Mouse (Mus musculus): Measurements from ENCODE around the gene Fry. TPM values are rescaled to one million over a fixed set of nuclear protein-coding genes. Genes with fewer than 3 reads are reported as not detected.

Gene Fry
- polyA plus RNA-seq, 1 experiment from 2014 or later, result 4.1 TPM

DNA sequence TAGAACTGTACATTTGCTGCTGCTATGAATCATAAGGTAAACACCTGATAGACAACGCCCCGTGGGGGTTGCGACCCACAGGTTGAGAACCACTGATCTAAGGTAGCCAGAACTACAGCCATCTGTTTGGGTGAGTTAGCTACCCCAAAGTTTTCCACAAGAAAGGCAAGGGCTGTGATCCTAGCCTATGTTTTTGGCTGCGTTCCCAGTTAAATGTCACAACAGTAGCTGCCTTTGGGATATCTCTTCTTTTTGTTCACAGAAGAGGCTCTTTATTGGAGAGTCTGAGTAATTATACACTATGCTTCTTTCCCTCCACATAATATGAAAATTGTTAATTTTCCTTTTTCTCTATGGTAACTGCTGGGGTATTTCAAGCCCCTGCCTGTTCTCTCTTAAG is 3.7 kb upstream of the Fry start:
- H3K27me3 ChIP-seq (replicated peaks), result peaks cover 6% of the 10 kb centered on the region; the same call in 1 of the 2 replicates
- H3K4me1 ChIP-seq, result peaks cover 27% of the 10 kb centered on the region
- WGBS (ENCODE audit: insufficient replicate concordance), result 77% methylated on average over 4 of the region's 4 CpGs
- no peaks in the 10 kb centered on the region for H3K36me3 ChIP-seq
- no peak overlapping the region for H3K4me2 ChIP-seq
- peaks cover 6% of the 10 kb centered on the region; the same call in 1 of the 2 replicates for H3K9me3 ChIP-seq (replicated peaks)
- H3K9ac ChIP-seq, result no peak overlapping the region
- H3K4me3 ChIP-seq, result no peak overlapping the region
- no peak overlapping the region for H3K27ac ChIP-seq
- no peak for ATAC-seq

DNA sequence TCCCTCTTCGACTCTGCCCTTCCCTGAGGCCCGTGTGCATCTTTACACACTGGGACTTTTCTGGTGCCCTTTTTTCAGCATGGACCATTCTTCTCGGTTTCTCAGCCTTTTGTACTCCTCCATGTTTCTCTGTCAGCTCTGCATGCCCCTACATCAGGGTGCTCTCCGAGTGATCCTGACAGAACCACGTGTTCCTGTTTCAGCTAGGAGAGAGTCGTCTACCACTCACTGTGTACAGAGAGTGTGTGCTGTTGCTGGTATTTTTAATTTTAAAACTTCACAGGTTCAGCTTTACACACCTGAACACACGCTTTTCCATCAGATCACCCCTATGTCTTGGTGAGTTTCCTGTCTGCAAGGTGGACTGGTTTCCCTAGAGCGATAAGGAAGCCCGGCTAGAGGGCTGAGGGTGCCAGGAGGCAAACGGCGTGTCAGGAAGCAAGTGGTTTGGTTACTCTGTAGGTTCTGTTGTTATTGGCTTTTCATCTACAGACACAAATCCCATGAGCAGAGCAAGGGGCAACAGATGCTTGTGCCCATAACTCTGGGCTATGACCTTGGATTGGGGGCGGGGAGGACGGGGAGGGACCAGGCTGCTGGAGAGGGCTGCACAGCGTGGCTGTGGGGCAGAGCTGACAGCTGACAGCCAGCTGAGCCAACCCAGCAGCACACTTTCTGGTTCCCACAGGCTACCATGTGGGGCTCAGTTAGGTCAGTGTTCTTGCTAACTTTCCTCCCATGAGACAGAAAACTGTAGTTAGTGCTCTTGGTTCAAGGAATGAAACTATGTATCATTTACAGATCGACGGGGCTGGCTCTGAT is 3.0 kb upstream of the Fry start:
- 0 out of 2 replicates have a peak overlapping the region, but pooled peaks have one; percentile 20 for H3K27ac ChIP-seq
- peaks cover 27% of the 10 kb centered on the region for H3K4me1 ChIP-seq
- no peak for ATAC-seq
- H3K27me3 ChIP-seq (replicated peaks), result peaks cover 6% of the 10 kb centered on the region; the same call in 1 of the 2 replicates
- WGBS (ENCODE audit: insufficient replicate concordance), result 42% methylated on average over 16 of the region's 16 CpGs
- peaks cover 6% of the 10 kb centered on the region; the same call in 1 of the 2 replicates for H3K9me3 ChIP-seq (replicated peaks)
- H3K9ac ChIP-seq, result peak overlapping the region; percentile 41
- peak overlapping the region; percentile 13; the same call in 1 of the 2 replicates for H3K4me3 ChIP-seq
- no peaks in the 10 kb centered on the region for H3K36me3 ChIP-seq
- H3K4me2 ChIP-seq, result peak overlapping the region; percentile 48

DNA sequence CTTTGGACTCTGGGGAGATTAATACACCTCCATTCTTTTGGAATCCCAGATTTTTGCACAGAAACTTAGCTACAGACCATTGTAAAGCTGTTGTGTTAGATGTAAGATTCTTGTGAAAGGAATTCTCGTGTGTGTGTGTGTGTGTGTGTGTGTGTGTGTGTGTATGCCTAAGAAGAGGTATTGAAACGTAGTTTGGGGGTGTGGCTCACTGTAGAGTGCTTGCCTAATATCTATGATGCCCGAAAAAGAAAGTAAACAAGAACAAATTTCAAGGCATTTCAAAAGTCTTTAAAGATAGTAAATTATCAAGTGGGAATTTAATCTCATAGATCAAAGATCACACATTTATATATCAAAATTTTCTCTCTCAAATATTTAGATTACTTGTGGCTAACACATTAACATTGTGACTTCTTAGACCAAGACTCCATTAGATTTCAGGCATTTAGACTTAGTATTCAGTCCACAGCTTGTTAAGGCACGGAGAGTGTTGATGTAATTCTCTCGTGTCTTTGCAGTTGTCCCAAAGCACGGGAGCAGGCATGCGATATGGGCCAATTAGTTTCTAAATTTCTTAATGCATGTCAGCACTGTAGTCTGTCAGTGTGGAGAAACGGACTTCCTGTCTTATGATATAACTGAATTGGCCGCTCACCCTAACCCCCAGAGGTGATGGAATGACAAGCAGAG is 2.1 kb upstream of the Fry start:
- Histone ChIP-seq H3K27me3 (replicated peaks) (peaks cover 6% of the 10 kb centered on the region; the same call in 1 of the 2 replicates), H3K4me3 (no peak overlapping the region), H3K4me2 (no peak overlapping the region), H3K4me1 (peaks cover 27% of the 10 kb centered on the region), H3K9ac (no peak overlapping the region), H3K36me3 (no peaks in the 10 kb centered on the region), H3K9me3 (replicated peaks) (peaks cover 6% of the 10 kb centered on the region; the same call in 1 of the 2 replicates), H3K27ac (no peak overlapping the region)
- WGBS (ENCODE audit: insufficient replicate concordance), result 69% methylated on average over 9 of the region's 9 CpGs
- ATAC-seq, result no peak

DNA sequence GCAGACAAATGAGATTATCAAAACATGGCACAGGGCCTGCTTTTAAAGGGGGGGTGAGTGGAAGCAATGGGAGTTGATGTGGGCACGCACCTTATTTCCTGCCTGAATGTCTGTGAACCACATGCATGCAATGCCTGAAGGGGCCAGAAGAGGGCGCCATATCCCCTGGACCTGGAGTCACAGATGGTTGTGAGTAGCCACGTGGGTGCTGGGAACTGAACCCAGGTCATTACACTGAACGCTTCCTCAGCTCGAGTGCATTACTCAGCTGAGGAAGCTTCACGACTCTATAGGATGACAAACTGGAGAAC is 1.6 kb upstream of the Fry start:
- 81% methylated on average over 6 of the region's 6 CpGs for WGBS (ENCODE audit: insufficient replicate concordance)
- H3K9me3 ChIP-seq (replicated peaks), result peaks cover 6% of the 10 kb centered on the region; the same call in 1 of the 2 replicates
- peaks cover 6% of the 10 kb centered on the region; the same call in 1 of the 2 replicates for H3K27me3 ChIP-seq (replicated peaks)
- ATAC-seq, result no peak
- H3K27ac ChIP-seq, result no peak overlapping the region
- no peak overlapping the region for H3K9ac ChIP-seq
- no peak overlapping the region for H3K4me3 ChIP-seq
- no peaks in the 10 kb centered on the region for H3K36me3 ChIP-seq
- no peak overlapping the region for H3K4me2 ChIP-seq
- peaks cover 27% of the 10 kb centered on the region for H3K4me1 ChIP-seq

DNA sequence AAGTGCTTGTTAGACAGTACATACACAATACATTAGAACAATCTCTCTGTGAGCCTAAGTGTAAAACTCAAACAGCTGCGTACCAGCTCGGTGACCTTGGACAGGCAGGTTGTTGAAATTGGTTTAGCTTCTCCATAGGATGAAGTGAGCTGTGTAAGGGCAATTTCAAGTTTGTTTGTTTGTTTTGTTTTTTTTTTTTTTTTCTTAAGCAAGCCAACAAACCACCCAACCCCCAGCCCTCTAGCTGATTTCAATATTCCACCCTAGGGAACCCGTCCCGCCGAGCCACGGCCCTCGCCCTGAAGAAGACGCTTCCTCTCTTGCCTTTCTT is 356 bp upstream of the Fry start:
- Histone ChIP-seq H3K9ac (no peak overlapping the region), H3K4me3 (peak overlapping the region; percentile 72), H3K4me1 (peaks cover 27% of the 10 kb centered on the region), H3K27me3 (replicated peaks) (peaks cover 6% of the 10 kb centered on the region; the same call in 1 of the 2 replicates), H3K36me3 (no peaks in the 10 kb centered on the region), H3K4me2 (peak overlapping the region; percentile 91), H3K9me3 (replicated peaks) (peaks cover 6% of the 10 kb centered on the region; the same call in 1 of the 2 replicates), H3K27ac (no peak overlapping the region)
- no peak for ATAC-seq
- 17% methylated on average over 8 of the region's 8 CpGs for WGBS (ENCODE audit: insufficient replicate concordance)

DNA sequence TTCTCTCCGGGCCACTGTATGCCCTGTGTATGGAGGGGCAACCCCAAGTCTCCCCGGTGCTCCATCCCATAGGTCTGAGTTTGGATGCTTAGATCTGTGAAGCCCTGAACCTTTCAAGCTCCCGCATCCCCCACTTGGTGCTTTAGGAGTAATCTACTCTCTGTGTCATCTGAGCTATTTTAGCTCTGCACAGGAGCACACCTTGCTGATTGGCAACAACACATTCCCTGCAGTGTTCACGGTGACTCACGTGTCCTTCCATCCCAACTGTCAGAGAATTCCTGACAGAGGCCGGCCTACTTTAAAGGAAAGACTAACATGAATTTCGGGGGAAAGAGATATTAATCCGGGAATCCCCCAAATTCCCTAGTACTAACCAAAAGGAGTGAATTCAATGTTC is 2.2 kb downstream of the Fry start:
- Histone ChIP-seq H3K27ac (no peak overlapping the region), H3K4me1 (peaks cover 19% of the 10 kb centered on the region), H3K9ac (no peak overlapping the region), H3K4me3 (no peak overlapping the region), H3K27me3 (replicated peaks) (peaks cover 6% of the 10 kb centered on the region; the same call in 1 of the 2 replicates), H3K9me3 (replicated peaks) (peaks cover 6% of the 10 kb centered on the region; the same call in 1 of the 2 replicates), H3K4me2 (no peak overlapping the region), H3K36me3 (no peaks in the 10 kb centered on the region)
- ATAC-seq, result no peak
- 79% methylated on average over 8 of the region's 8 CpGs for WGBS (ENCODE audit: insufficient replicate concordance)

DNA sequence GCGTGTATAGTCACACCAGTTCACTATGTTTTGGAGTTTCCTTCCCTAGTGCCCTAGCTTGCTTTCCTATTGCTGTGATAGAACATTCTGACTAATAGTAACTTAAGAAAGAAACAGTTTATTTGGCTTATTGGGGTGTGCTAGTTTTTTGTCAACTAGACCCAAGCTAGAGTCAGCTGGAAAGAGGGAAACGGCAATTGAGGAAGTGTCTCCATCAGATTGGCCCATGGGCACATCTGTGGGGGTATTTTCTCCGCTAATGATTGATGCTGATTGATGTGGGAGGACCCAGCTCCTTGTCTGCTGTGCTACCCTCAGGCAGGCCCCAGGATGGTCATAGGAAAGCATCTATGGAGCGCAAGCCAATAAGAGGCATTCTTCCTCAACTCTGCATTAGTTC is 3.6 kb downstream of the Fry start:
- no peak overlapping the region for H3K9ac ChIP-seq
- H3K27me3 ChIP-seq (replicated peaks), result peaks cover 6% of the 10 kb centered on the region; the same call in 1 of the 2 replicates
- H3K27ac ChIP-seq, result no peak overlapping the region
- H3K36me3 ChIP-seq, result no peaks in the 10 kb centered on the region
- 66% methylated on average over 4 of the region's 4 CpGs for WGBS (ENCODE audit: insufficient replicate concordance)
- H3K4me3 ChIP-seq, result no peak overlapping the region
- ATAC-seq, result no peak
- H3K9me3 ChIP-seq (replicated peaks), result peaks cover 1% of the 10 kb centered on the region; the same call in 1 of the 2 replicates
- peaks cover 14% of the 10 kb centered on the region for H3K4me1 ChIP-seq
- no peak overlapping the region for H3K4me2 ChIP-seq

DNA sequence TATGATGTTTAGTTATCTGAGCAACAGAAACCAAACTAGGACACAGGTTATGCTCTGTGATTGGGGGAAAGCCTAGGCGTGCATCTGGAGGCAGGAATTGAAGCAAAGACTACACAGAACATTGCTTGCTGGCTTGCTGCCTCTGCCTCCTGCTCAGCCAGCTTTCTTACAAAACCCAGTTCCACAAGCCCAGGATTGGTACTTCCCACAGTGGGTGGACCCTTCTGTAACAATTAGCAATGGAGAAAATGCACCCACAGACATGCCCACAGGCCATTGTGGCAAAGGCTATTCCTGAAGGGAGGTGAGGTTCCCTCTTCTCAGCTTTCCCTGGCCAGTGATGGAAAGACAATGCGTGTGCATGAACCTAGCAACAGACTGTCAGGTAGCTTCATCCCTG is 4.1 kb downstream of the Fry start:
- H3K4me1 ChIP-seq, result peaks cover 14% of the 10 kb centered on the region
- H3K9ac ChIP-seq, result no peak overlapping the region
- H3K9me3 ChIP-seq (replicated peaks), result no peaks in the 10 kb centered on the region
- H3K27ac ChIP-seq, result no peak overlapping the region
- 71% methylated on average over 2 of the region's 2 CpGs for WGBS (ENCODE audit: insufficient replicate concordance)
- no peak overlapping the region for H3K4me2 ChIP-seq
- no peak for ATAC-seq
- H3K27me3 ChIP-seq (replicated peaks), result peaks cover 6% of the 10 kb centered on the region; the same call in 1 of the 2 replicates
- H3K4me3 ChIP-seq, result no peak overlapping the region
- no peaks in the 10 kb centered on the region for H3K36me3 ChIP-seq

DNA sequence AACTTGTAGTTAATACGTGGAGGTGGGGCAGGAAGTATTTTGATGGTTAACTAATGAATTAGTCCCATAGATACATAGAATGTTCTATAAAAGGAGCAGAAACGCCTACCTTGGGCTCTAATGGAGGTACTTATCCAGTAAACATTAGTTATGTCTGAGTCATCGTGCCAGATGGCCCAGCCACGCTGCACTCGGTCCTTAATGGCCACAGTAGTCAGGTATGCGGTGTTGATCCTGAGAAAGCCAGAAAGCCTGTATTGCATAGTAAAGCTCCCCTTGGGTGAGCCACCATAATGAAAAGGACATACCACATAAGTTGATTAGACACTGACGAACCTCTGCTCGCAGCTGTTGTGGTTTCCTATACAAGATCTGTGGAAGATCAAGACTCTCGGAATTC is 7.5 kb downstream of the Fry start:
- H3K27ac ChIP-seq, result no peak overlapping the region
- H3K4me2 ChIP-seq, result no peak overlapping the region
- 74% methylated on average over 9 of the region's 9 CpGs for WGBS (ENCODE audit: insufficient replicate concordance)
- no peaks in the 10 kb centered on the region; the same call in 1 of the 2 replicates for H3K27me3 ChIP-seq (replicated peaks)
- no peaks in the 10 kb centered on the region for H3K9me3 ChIP-seq (replicated peaks)
- H3K36me3 ChIP-seq, result no peaks in the 10 kb centered on the region
- no peaks in the 10 kb centered on the region for H3K4me1 ChIP-seq
- H3K9ac ChIP-seq, result no peak overlapping the region
- no peak for ATAC-seq
- no peak overlapping the region for H3K4me3 ChIP-seq

DNA sequence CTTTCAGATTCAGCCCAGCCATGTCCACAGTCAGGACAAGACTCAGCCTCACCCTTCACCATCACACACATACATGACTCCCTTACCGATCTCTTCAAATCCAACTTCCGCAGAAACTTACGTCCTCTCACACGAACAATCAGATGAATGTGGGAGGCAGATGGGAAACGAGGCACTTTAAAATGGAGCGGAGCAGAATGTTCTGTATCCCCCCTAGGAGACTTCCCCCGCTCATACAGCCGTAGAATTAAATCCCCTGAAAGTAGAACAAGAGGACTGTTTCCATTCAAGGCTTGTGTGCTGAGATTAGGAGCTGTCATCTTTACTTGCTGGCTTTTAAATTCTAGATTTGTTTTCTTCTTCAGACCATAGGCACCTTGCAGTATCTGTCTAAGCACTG is 10.0 kb downstream of the Fry start:
- Histone ChIP-seq H3K4me3 (no peak overlapping the region), H3K9me3 (replicated peaks) (no peaks in the 10 kb centered on the region), H3K4me2 (no peak overlapping the region), H3K9ac (no peak overlapping the region), H3K27ac (no peak overlapping the region), H3K4me1 (no peaks in the 10 kb centered on the region), H3K27me3 (replicated peaks) (no peaks in the 10 kb centered on the region), H3K36me3 (no peaks in the 10 kb centered on the region)
- ATAC-seq, result no peak
- WGBS (ENCODE audit: insufficient replicate concordance), result 71% methylated on average over 8 of the region's 8 CpGs

DNA sequence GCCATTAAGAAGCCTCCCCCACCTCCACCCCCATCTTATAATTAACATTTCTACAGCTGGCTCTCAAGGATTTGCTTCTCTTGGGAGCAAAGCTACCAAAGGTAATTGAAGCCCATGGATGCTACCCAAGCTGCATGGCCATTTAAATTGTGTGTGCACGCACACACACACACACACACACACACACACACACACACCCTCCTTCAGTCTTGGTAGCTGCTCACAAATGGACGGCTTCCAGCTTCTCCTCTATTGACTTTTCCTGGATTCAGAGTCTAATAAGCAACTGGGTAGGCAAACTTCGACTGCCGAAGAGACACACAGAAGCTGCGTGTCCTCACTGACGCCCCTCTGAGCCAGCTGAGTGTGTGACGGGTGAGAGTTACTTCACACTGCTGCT is 11.7 kb downstream of the Fry start:
- Histone ChIP-seq H3K27ac (no peak overlapping the region), H3K4me1 (peaks cover 14% of the 10 kb centered on the region), H3K9me3 (replicated peaks) (no peaks in the 10 kb centered on the region), H3K9ac (no peak overlapping the region), H3K36me3 (no peaks in the 10 kb centered on the region), H3K4me3 (no peak overlapping the region), H3K27me3 (replicated peaks) (no peaks in the 10 kb centered on the region), H3K4me2 (no peak overlapping the region)
- no peak for ATAC-seq
- WGBS (ENCODE audit: insufficient replicate concordance), result 72% methylated on average over 7 of the region's 7 CpGs

DNA sequence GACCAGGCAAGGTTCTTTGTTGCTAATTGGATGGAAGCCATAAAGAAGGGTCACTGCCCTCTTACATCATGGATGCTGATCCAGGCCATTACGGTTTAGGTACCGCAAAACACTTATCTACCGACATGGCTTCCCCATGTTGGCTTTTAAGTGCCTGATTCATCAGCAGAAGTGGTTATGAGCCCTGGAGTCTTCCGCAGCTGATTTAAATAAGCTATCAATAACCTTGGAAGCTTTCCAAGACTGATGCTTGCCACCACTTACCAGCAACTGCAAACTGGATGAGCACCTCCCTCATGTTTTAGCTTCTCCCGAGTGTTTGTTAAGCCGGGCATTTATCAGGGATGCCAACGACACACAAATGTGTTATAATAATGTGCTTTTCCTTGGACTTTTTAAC is 12.7 kb downstream of the Fry start:
- peaks cover 24% of the 10 kb centered on the region for H3K4me1 ChIP-seq
- H3K27me3 ChIP-seq (replicated peaks), result no peaks in the 10 kb centered on the region
- no peak for ATAC-seq
- no peak overlapping the region for H3K4me3 ChIP-seq
- WGBS (ENCODE audit: insufficient replicate concordance), result 84% methylated on average over 7 of the region's 7 CpGs
- H3K9ac ChIP-seq, result no peak overlapping the region
- no peak overlapping the region for H3K27ac ChIP-seq
- no peak overlapping the region for H3K4me2 ChIP-seq
- H3K36me3 ChIP-seq, result no peaks in the 10 kb centered on the region
- no peaks in the 10 kb centered on the region for H3K9me3 ChIP-seq (replicated peaks)

Data from liver, embryonic 12.5 days (tissue).